Mouse (Mus musculus) small intestine, adult 2 months (tissue): ENCODE data around the gene Tnfrsf17.

Experiments
- CTCF ChIP-seq: fragments of 200-500 bp; IDR thresholded peaks from 2 replicates; pipeline ENCODE4 v1.5.1; 2012; ENCODE audit warnings: low read depth, mild to moderate bottlenecking, control low read depth, inconsistent platforms, low read length, moderate library complexity, mixed read lengths; ENCODE audit not compliant: insufficient replicate concordance, insufficient read length; ENCODE audit errors: extremely low read depth
- POLR2A ChIP-seq: fragments of 200-500 bp; IDR thresholded peaks from 2 replicates; pipeline ENCODE4 v1.6.1; 2012; ENCODE audit warnings: low read depth, mild to moderate bottlenecking, control low read depth, inconsistent platforms, low read length, moderate library complexity

GRCm38 (mm10) chr16:11317324-11317723, 3.7 kb downstream of the Tnfrsf17 start:
- TF ChIP-seq CTCF (no peak), POLR2A (no peak)
